In genomic region chr2:146083326-146083871, GRCm38 (mm10) we compare ENCODE assay signal across 17 mouse cellular contexts.
A peak's percentile ranks its signal among the peaks of the same experiment; 100 is the strongest.
DNase-seq lines count a peak whose midpoint lies in the region; ATAC-seq and TF ChIP-seq lines count a peak whose summit lies in the region.
"Had no signal": no experiment of that assay in that cellular context is flagged by ENCODE, and none has a peak within 500 bp of the region (broad histone marks: within the 10 kb centered on the region; RNA-seq: fewer than 3 reads in every experiment).

No protein-coding gene starts in this region.

- no peaks in the 10 kb centered on the region for H3K4me1 ChIP-seq in heart, postnatal 0 days (ENCODE audit: control insufficient read depth, insufficient read depth)
- H3K4me1 ChIP-seq in embryonic facial prominence, embryonic 10.5 days, result peaks cover 17% of the 10 kb centered on the region
- peaks cover 8% of the 10 kb centered on the region for H3K4me1 ChIP-seq in forebrain, embryonic 14.5 days (ENCODE audit: control insufficient read depth, insufficient read depth, low read length)
- H3K4me1 ChIP-seq in stomach, embryonic 15.5 days, result no peaks in the 10 kb centered on the region
- H3K4me1 ChIP-seq: embryonic facial prominence, embryonic 13.5 days; liver, embryonic 12.5 days; lung, embryonic 15.5 days had no signal

- H3K27me3 ChIP-seq in heart, postnatal 0 days (ENCODE audit: control insufficient read depth, insufficient read depth, low read length), result no peaks in the 10 kb centered on the region
- H3K27me3 ChIP-seq in embryonic facial prominence, embryonic 10.5 days (replicated peaks; ENCODE audit: low read depth, poor library complexity, severe bottlenecking), result no peaks in the 10 kb centered on the region
- no peaks in the 10 kb centered on the region for H3K27me3 ChIP-seq in forebrain, embryonic 14.5 days (replicated peaks; ENCODE audit: control insufficient read depth, insufficient read depth, low read length)
- no peaks in the 10 kb centered on the region for H3K27me3 ChIP-seq in stomach, embryonic 15.5 days (replicated peaks)
- H3K27me3 ChIP-seq: embryonic facial prominence, embryonic 13.5 days; lung, embryonic 15.5 days had no signal

- no peak overlapping the region for H3K4me3 ChIP-seq in heart, postnatal 0 days (ENCODE audit: low read depth, low read length)
- no peak overlapping the region for H3K4me3 ChIP-seq in embryonic facial prominence, embryonic 10.5 days
- no peak overlapping the region for H3K4me3 ChIP-seq in forebrain, embryonic 14.5 days (ENCODE audit: low read depth, low read length)
- H3K4me3 ChIP-seq in stomach, embryonic 15.5 days (replicated peaks), result no peak overlapping the region
- no peak overlapping the region for H3K4me3 ChIP-seq in left cerebral cortex, adult 2 months
- H3K4me3 ChIP-seq: embryonic facial prominence, embryonic 13.5 days; liver, embryonic 12.5 days; lung, embryonic 15.5 days had no signal

- no peak for TF ChIP-seq CTCF in heart, postnatal 0 days (IDR thresholded peaks at IDR 0.05; ENCODE audit: low read depth)
- TF ChIP-seq CTCF in left cerebral cortex, adult 2 months (IDR thresholded peaks at IDR 0.05), result no peak

- intact Hi-C loops in heart, postnatal 25 days (cut with DNase I), result no loop called here
- intact Hi-C loops in left cerebral cortex, adult 2 months (cut with DNase I), result no loop called here

- no peak overlapping the region for H3K4me2 ChIP-seq in heart, postnatal 0 days (ENCODE audit: low read depth, low read length)
- H3K4me2 ChIP-seq in forebrain, embryonic 14.5 days (ENCODE audit: low read length), result no peak overlapping the region
- no peak overlapping the region for H3K4me2 ChIP-seq in stomach, embryonic 15.5 days
- H3K4me2 ChIP-seq: embryonic facial prominence, embryonic 13.5 days; liver, embryonic 12.5 days; lung, embryonic 15.5 days had no signal

- no peak overlapping the region for H3K9ac ChIP-seq in heart, postnatal 0 days (replicated peaks; ENCODE audit: low read depth, low read length)
- no peak overlapping the region for H3K9ac ChIP-seq in forebrain, embryonic 14.5 days (ENCODE audit: low read length)
- H3K9ac ChIP-seq in stomach, embryonic 15.5 days, result no peak overlapping the region
- H3K9ac ChIP-seq: embryonic facial prominence, embryonic 13.5 days; liver, embryonic 12.5 days; lung, embryonic 15.5 days had no signal

- DNase-seq in heart, postnatal 0 days (ENCODE audit: low spot score), result peak; percentile 17
- DNase-seq in heart, postnatal 25 days (ENCODE audit: low spot score), result no peak
- peak; percentile 13 for DNase-seq in embryonic facial prominence, embryonic 10.5 days (ENCODE audit: low spot score)
- DNase-seq in forebrain, embryonic 14.5 days (ENCODE audit: low spot score), result no peak
- DNase-seq in left cerebral cortex, adult 2 months (ENCODE audit: extremely low spot score in 1 of 2, low spot score in 2 of 2), result no peak
- no peak for DNase-seq in B cell, adult 2 months
- DNase-seq: adrenal gland, postnatal 25 days; cerebellum, postnatal 14 days; gastrocnemius, postnatal 25 days; kidney, adult 2 months; kidney, postnatal 25 days had no signal

- WGBS in heart, postnatal 0 days, result 23% methylated on average over 6 of the region's 6 CpGs
- 40% methylated on average over 6 of the region's 6 CpGs for WGBS in embryonic facial prominence, embryonic 10.5 days
- WGBS in forebrain, embryonic 14.5 days, result 7% methylated on average over 6 of the region's 6 CpGs
- 59% methylated on average over 6 of the region's 6 CpGs for WGBS in stomach, embryonic 15.5 days

- no peak; the same call in 1 of the 2 replicates for ATAC-seq in heart, postnatal 0 days (ENCODE audit: insufficient read depth, low read depth)
- ATAC-seq in forebrain, embryonic 14.5 days, result peak; percentile 58
- peak; percentile 70 for ATAC-seq in stomach, embryonic 15.5 days (ENCODE audit: insufficient read depth, low FRiP score, low read depth)
- ATAC-seq in granulocyte monocyte progenitor cell, adult 5-6 weeks (replicated peaks; ENCODE audit: poor library complexity, severe bottlenecking), result no peak; the same call in 1 of the 2 replicates
- ATAC-seq: hindbrain, postnatal 0 days; liver, embryonic 12.5 days had no signal

- H3K9me3 ChIP-seq in heart, postnatal 0 days (replicated peaks; ENCODE audit: control insufficient read depth, low read length), result no peaks in the 10 kb centered on the region
- no peaks in the 10 kb centered on the region for H3K9me3 ChIP-seq in embryonic facial prominence, embryonic 10.5 days
- no peaks in the 10 kb centered on the region for H3K9me3 ChIP-seq in forebrain, embryonic 14.5 days (replicated peaks; ENCODE audit: control insufficient read depth, low read length)
- no peaks in the 10 kb centered on the region for H3K9me3 ChIP-seq in stomach, embryonic 15.5 days
- H3K9me3 ChIP-seq: embryonic facial prominence, embryonic 13.5 days; liver, embryonic 12.5 days; lung, embryonic 15.5 days had no signal

- no peak overlapping the region for H3K27ac ChIP-seq in heart, postnatal 0 days (ENCODE audit: low read depth)
- H3K27ac ChIP-seq in embryonic facial prominence, embryonic 10.5 days (replicated peaks), result peak overlapping the region; percentile 44; the same call in 1 of the 2 replicates
- H3K27ac ChIP-seq in forebrain, embryonic 14.5 days (ENCODE audit: low read depth, low read length), result no peak overlapping the region
- peak overlapping the region; percentile 16; the same call in 1 of the 2 replicates for H3K27ac ChIP-seq in stomach, embryonic 15.5 days
- no peak overlapping the region for H3K27ac ChIP-seq in left cerebral cortex, adult 2 months
- H3K27ac ChIP-seq: embryonic facial prominence, embryonic 13.5 days; hindbrain, postnatal 0 days; liver, embryonic 12.5 days; lung, embryonic 15.5 days had no signal

- H3K36me3 ChIP-seq in heart, postnatal 0 days (replicated peaks; ENCODE audit: control insufficient read depth, insufficient read depth, low read length), result no peaks in the 10 kb centered on the region
- no peaks in the 10 kb centered on the region for H3K36me3 ChIP-seq in embryonic facial prominence, embryonic 10.5 days (replicated peaks)
- no peaks in the 10 kb centered on the region for H3K36me3 ChIP-seq in forebrain, embryonic 14.5 days (ENCODE audit: control insufficient read depth, insufficient read depth, low read length)
- no peaks in the 10 kb centered on the region for H3K36me3 ChIP-seq in stomach, embryonic 15.5 days
- H3K36me3 ChIP-seq: embryonic facial prominence, embryonic 13.5 days; liver, embryonic 12.5 days; lung, embryonic 15.5 days had no signal

- TF ChIP-seq EP300 in heart, postnatal 0 days (IDR thresholded peaks at IDR 0.05; ENCODE audit: low read depth), result no peak

Comparison
In these comparisons a context has a peak if more than half of its experiments do, and no peak if none do; other contexts are left out.
1. DNase-seq: peak in heart, postnatal 0 days (single experiment) and embryonic facial prominence, embryonic 10.5 days (single experiment); none in heart, postnatal 25 days (single experiment), forebrain, embryonic 14.5 days (single experiment), left cerebral cortex, adult 2 months (0 of 2) and B cell, adult 2 months (0 of 2).
2. ATAC-seq: peak in forebrain, embryonic 14.5 days (single experiment) and stomach, embryonic 15.5 days (single experiment); none in heart, postnatal 0 days (single experiment) and granulocyte monocyte progenitor cell, adult 5-6 weeks (single experiment).
3. H3K27ac ChIP-seq: peak in embryonic facial prominence, embryonic 10.5 days (single experiment) and stomach, embryonic 15.5 days (single experiment); none in heart, postnatal 0 days (single experiment), forebrain, embryonic 14.5 days (single experiment) and left cerebral cortex, adult 2 months (single experiment).